Mouse (Mus musculus): ENCODE data around the gene Ranbp2. TPM values are rescaled to one million over a fixed set of nuclear protein-coding genes. Genes with fewer than 3 reads are reported as not detected.
A peak's percentile ranks its signal among the peaks of the same experiment; 100 is the strongest.

Gene Ranbp2
- polyA plus RNA-seq, 1 experiment from 2014 or later, result 37.6 TPM

- no peaks in the 10 kb centered on the region for H3K4me1 ChIP-seq (replicated peaks; ENCODE audit: control insufficient read depth, insufficient read depth, low read length)
- ATAC-seq (replicated peaks; ENCODE audit: low FRiP score, low TSS enrichment, low read depth) (no peak), DNase-seq (ENCODE audit: low spot score) (no peak)
These were observed 30.5 kb downstream of the Ranbp2 start for GRCm38 (mm10) chr10:58477086-58477755.

GRCm38 (mm10) chr10:58478071-58478578, 31.4 kb downstream of the Ranbp2 start:
- Histone ChIP-seq H3K4me3 (ENCODE audit: low read depth, low read length) (no peak overlapping the region), H3K4me2 (ENCODE audit: low read length) (no peak overlapping the region), H3K27ac (ENCODE audit: low read depth) (no peak overlapping the region), H3K36me3 (ENCODE audit: control insufficient read depth, insufficient read depth, low read length) (peaks cover 79% of the 10 kb centered on the region), H3K4me1 (replicated peaks; ENCODE audit: control insufficient read depth, insufficient read depth, low read length) (no peaks in the 10 kb centered on the region), H3K9ac (ENCODE audit: low read length) (no peak overlapping the region), H3K9me3 (ENCODE audit: control insufficient read depth, low read length) (no peaks in the 10 kb centered on the region), H3K27me3 (replicated peaks; ENCODE audit: control insufficient read depth, insufficient read depth, low read length) (no peaks in the 10 kb centered on the region)
- DNase-seq (ENCODE audit: low spot score) (no peak), ATAC-seq (replicated peaks; ENCODE audit: low FRiP score, low TSS enrichment, low read depth) (no peak)
- WGBS, result 99% methylated on average over 2 of the region's 2 CpGs

More at GRCm38 (mm10) chr10:58477086-58477755, 30.5 kb downstream of the Ranbp2 start:
- no peak overlapping the region for H3K4me2 ChIP-seq (ENCODE audit: low read length)
- H3K36me3 ChIP-seq (ENCODE audit: control insufficient read depth, insufficient read depth, low read length), result peaks cover 77% of the 10 kb centered on the region
- H3K9me3 ChIP-seq (ENCODE audit: control insufficient read depth, low read length), result no peaks in the 10 kb centered on the region
- H3K27me3 ChIP-seq (replicated peaks; ENCODE audit: control insufficient read depth, insufficient read depth, low read length), result no peaks in the 10 kb centered on the region
- no peak overlapping the region for H3K27ac ChIP-seq (ENCODE audit: low read depth)
- 93% methylated on average over 5 of the region's 5 CpGs for WGBS
- H3K4me3 ChIP-seq (ENCODE audit: low read depth, low read length), result no peak overlapping the region
- no peak overlapping the region for H3K9ac ChIP-seq (ENCODE audit: low read length)

- Histone ChIP-seq H3K36me3 (ENCODE audit: control insufficient read depth, insufficient read depth, low read length) (peaks cover 87% of the 10 kb centered on the region), H3K9ac (ENCODE audit: low read length) (no peak overlapping the region), H3K27ac (ENCODE audit: low read depth) (no peak overlapping the region), H3K4me1 (replicated peaks; ENCODE audit: control insufficient read depth, insufficient read depth, low read length) (no peaks in the 10 kb centered on the region), H3K9me3 (ENCODE audit: control insufficient read depth, low read length) (no peaks in the 10 kb centered on the region), H3K27me3 (replicated peaks; ENCODE audit: control insufficient read depth, insufficient read depth, low read length) (no peaks in the 10 kb centered on the region), H3K4me3 (ENCODE audit: low read depth, low read length) (no peak overlapping the region), H3K4me2 (ENCODE audit: low read length) (no peak overlapping the region)
- ATAC-seq (replicated peaks; ENCODE audit: low FRiP score, low TSS enrichment, low read depth), result no peak
- DNase-seq (ENCODE audit: low spot score), result no peak
- WGBS, result 95% methylated on average over 4 of the region's 4 CpGs
These were observed 33.3 kb downstream of the Ranbp2 start for GRCm38 (mm10) chr10:58479954-58480490.

GRCm38 (mm10) chr10:58491031-58491430, 44.3 kb downstream of the Ranbp2 start:
- Histone ChIP-seq H3K4me1 (replicated peaks; ENCODE audit: control insufficient read depth, insufficient read depth, low read length) (no peaks in the 10 kb centered on the region), H3K27me3 (replicated peaks; ENCODE audit: control insufficient read depth, insufficient read depth, low read length) (no peaks in the 10 kb centered on the region), H3K9ac (ENCODE audit: low read length) (no peak overlapping the region), H3K4me3 (ENCODE audit: low read depth, low read length) (no peak overlapping the region), H3K4me2 (ENCODE audit: low read length) (no peak overlapping the region), H3K9me3 (ENCODE audit: control insufficient read depth, low read length) (no peaks in the 10 kb centered on the region), H3K36me3 (ENCODE audit: control insufficient read depth, insufficient read depth, low read length) (peaks cover 77% of the 10 kb centered on the region), H3K27ac (ENCODE audit: low read depth) (no peak overlapping the region)
- no peak for DNase-seq (ENCODE audit: low spot score)
- ATAC-seq (replicated peaks; ENCODE audit: low FRiP score, low TSS enrichment, low read depth), result no peak
- 93% methylated on average over 5 of the region's 5 CpGs for WGBS

GRCm38 (mm10) chr10:58495637-58496036, 48.9 kb downstream of the Ranbp2 start:
- H3K4me1 ChIP-seq (replicated peaks; ENCODE audit: control insufficient read depth, insufficient read depth, low read length), result peaks cover 6% of the 10 kb centered on the region; the same call in 1 of the 2 replicates
- WGBS, result 82% methylated on average over 2 of the region's 2 CpGs
- H3K9ac ChIP-seq (ENCODE audit: low read length), result no peak overlapping the region

GRCm38 (mm10) chr10:58496732-58497131, 50.0 kb downstream of the Ranbp2 start:
- Histone ChIP-seq H3K9me3 (ENCODE audit: control insufficient read depth, low read length) (no peaks in the 10 kb centered on the region), H3K27me3 (replicated peaks; ENCODE audit: control insufficient read depth, insufficient read depth, low read length) (no peaks in the 10 kb centered on the region), H3K4me3 (ENCODE audit: low read depth, low read length) (peak overlapping the region; percentile 73), H3K4me1 (replicated peaks; ENCODE audit: control insufficient read depth, insufficient read depth, low read length) (peaks cover 6% of the 10 kb centered on the region; the same call in 1 of the 2 replicates), H3K27ac (ENCODE audit: low read depth) (no peak overlapping the region), H3K9ac (ENCODE audit: low read length) (no peak overlapping the region), H3K36me3 (ENCODE audit: control insufficient read depth, insufficient read depth, low read length) (peaks cover 34% of the 10 kb centered on the region), H3K4me2 (ENCODE audit: low read length) (peak overlapping the region; percentile 65)
- ATAC-seq (replicated peaks; ENCODE audit: low FRiP score, low TSS enrichment, low read depth) (no peak), DNase-seq (ENCODE audit: low spot score) (no peak)

More at GRCm38 (mm10) chr10:58495637-58496036, 48.9 kb downstream of the Ranbp2 start:
- H3K36me3 ChIP-seq (ENCODE audit: control insufficient read depth, insufficient read depth, low read length), result peaks cover 45% of the 10 kb centered on the region
- H3K27ac ChIP-seq (ENCODE audit: low read depth), result no peak overlapping the region
- no peaks in the 10 kb centered on the region for H3K9me3 ChIP-seq (ENCODE audit: control insufficient read depth, low read length)
- DNase-seq (ENCODE audit: low spot score) (no peak), ATAC-seq (replicated peaks; ENCODE audit: low FRiP score, low TSS enrichment, low read depth) (no peak)
- no peak overlapping the region for H3K4me2 ChIP-seq (ENCODE audit: low read length)
- no peak overlapping the region for H3K4me3 ChIP-seq (ENCODE audit: low read depth, low read length)
- H3K27me3 ChIP-seq (replicated peaks; ENCODE audit: control insufficient read depth, insufficient read depth, low read length), result no peaks in the 10 kb centered on the region

DNA sequence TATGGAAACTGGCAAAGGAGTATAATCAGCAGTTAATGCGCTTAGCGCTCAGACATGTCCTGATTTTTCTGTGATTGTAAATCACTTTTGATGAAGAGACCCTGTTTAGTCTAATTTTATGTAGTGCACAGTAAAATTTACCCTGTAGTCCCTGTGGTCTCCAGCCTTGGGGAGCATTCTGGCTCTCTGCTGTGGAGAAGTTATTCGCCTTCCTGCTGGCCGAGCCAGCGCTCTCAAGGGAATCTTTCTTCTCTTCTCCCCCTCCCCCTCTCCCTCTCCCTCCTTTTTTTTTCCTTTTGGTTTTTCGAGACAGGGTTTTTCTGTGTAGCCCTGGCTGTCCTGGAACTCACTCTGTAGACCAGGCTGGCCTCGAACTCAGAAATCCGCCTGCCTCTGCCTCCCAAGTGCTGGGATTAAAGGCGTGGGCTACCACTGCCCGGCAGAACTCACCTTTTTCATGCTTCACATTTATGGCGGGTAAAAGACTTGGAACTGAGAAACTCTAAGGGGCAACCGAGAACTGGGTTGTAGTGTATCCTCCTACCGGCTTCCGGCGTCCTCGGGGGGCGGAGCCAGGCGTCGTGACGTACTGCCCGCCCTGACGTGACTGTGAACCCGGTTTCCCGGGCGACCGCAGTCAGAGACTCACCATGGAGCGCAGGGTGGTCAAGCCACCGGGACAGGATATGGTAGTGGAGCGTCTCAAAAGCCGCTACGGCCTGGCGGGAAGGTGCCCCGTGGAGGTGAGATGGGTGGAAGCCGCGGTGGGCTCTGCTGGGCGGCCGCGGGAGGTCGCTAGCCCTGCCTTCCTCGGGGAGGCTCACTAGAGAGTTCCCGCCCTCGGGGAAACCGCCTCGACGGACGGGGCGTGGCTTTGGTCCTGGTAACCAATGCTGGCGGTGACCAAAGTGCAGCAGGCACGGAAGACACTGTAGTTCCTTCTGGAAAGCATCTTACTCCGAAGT, 50.9 kb downstream of the Ranbp2 start, which contains the start of gene Ccdc138:
Ccdc138 (plus strand) TSS at position 629 of the 965 bp plus-strand sequence.
- Histone ChIP-seq H3K9me3 (ENCODE audit: control insufficient read depth, low read length) (no peaks in the 10 kb centered on the region), H3K4me3 (ENCODE audit: low read depth, low read length) (peak within 1 kb of the TSS; percentile 73), H3K27me3 (replicated peaks; ENCODE audit: control insufficient read depth, insufficient read depth, low read length) (no peaks in the 10 kb centered on the region), H3K27ac (ENCODE audit: low read depth) (peak within 1 kb of the TSS; percentile 86), H3K4me2 (ENCODE audit: low read length) (peak within 1 kb of the TSS; percentile 65), H3K4me1 (replicated peaks; ENCODE audit: control insufficient read depth, insufficient read depth, low read length) (peaks cover 6% of the 10 kb centered on the region; the same call in 1 of the 2 replicates), H3K9ac (ENCODE audit: low read length) (peak within 1 kb of the TSS; percentile 58), H3K36me3 (ENCODE audit: control insufficient read depth, insufficient read depth, low read length) (peaks cover 25% of the 10 kb centered on the region)
- DNase-seq (ENCODE audit: low spot score) (peak; percentile 97), ATAC-seq (replicated peaks; ENCODE audit: low FRiP score, low TSS enrichment, low read depth) (peak; percentile 99)
- 1% methylated on average over 49 of the region's 50 CpGs for WGBS

DNA sequence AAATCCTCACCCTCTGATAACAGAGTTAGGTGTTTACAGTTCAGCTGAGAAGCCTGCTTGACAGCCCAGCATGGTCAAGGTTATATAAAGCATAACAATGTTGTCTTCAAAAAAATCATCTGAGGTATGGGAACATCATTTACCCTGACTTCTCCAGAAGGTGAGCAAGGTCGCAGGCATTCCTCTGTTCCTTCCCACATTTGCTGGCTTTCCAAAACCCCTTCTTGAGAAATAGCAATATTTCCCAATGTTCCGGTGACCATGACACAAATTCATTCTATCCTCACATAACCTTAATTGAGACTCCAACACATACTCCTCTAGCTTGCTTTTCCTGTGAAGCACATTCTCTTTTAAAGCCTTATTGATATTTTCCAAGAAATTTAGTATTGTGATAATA, 51.8 kb downstream of the Ranbp2 start:
- no peak for ATAC-seq (replicated peaks; ENCODE audit: low FRiP score, low TSS enrichment, low read depth)
- no peak for DNase-seq (ENCODE audit: low spot score)
- peaks cover 16% of the 10 kb centered on the region for H3K36me3 ChIP-seq (ENCODE audit: control insufficient read depth, insufficient read depth, low read length)
- peak overlapping the region; percentile 86 for H3K27ac ChIP-seq (ENCODE audit: low read depth)
- 50% methylated on average over 2 of the region's 2 CpGs for WGBS
- H3K9me3 ChIP-seq (ENCODE audit: control insufficient read depth, low read length), result no peaks in the 10 kb centered on the region
- H3K9ac ChIP-seq (ENCODE audit: low read length), result peak overlapping the region; percentile 58
- no peaks in the 10 kb centered on the region for H3K27me3 ChIP-seq (replicated peaks; ENCODE audit: control insufficient read depth, insufficient read depth, low read length)
- peak overlapping the region; percentile 65 for H3K4me2 ChIP-seq (ENCODE audit: low read length)
- peaks cover 6% of the 10 kb centered on the region; the same call in 1 of the 2 replicates for H3K4me1 ChIP-seq (replicated peaks; ENCODE audit: control insufficient read depth, insufficient read depth, low read length)
- peak overlapping the region; percentile 73 for H3K4me3 ChIP-seq (ENCODE audit: low read depth, low read length)

All from intestine, embryonic 14.5 days (tissue).